Mouse (Mus musculus): ENCODE measurements at regions not wholly inside any gene's neighbourhood (a gene's known extent, or its start where the extent isn't known, plus 50 kb on each side); places are given as distances from the start of the nearest gene placed in this dataset.

DNA sequence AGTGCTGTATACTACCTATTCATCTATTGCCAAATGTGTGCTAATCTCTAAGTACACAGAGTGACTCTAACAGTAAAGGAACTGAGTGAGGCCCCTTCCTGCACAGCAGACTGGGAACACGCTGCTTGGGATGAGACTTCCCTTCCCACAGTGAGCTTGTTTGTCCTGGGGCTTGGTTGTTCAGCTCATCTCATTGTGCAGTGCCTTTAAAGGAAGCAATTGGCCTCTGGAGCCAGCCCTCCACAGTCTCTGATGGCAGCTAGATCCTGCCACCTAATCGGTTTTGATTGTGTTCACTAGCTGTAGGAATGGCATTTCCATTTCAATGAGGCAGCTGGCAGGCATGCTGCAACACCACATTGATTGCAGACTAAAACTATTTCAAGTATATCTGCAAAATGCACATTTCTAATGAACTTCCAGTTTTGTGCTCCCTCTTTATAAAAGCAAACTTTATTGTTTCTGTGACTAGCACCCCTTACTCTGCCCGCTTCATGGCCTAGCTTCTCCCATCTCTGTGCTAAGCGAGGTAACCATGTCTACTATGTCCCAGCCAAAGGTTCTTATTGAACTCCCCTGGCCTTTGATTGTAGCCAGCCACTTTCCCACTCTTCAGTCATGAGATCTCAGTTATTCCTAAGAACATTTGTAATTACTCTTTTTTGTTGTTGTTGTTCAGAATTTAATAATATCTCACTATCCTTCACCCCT, 123.5 kb downstream of the Anxa5 start:
- no peak overlapping the region for H3K4me3 ChIP-seq (ENCODE audit: low read depth, low read length)
- no peak overlapping the region for H3K27ac ChIP-seq (ENCODE audit: low read depth, low read length)
- no peak for ATAC-seq
- no peaks in the 10 kb centered on the region for H3K9me3 ChIP-seq (ENCODE audit: control insufficient read depth)
- no peak overlapping the region for H3K4me2 ChIP-seq (replicated peaks; ENCODE audit: low read depth)
- TF ChIP-seq CTCF (IDR thresholded peaks at IDR 0.05; ENCODE audit: low read depth): no peak
- WGBS: 48% methylated on average over 4 of the region's 4 CpGs
- H3K4me1 ChIP-seq (replicated peaks; ENCODE audit: control insufficient read depth, insufficient read depth, low read length): 0 out of 2 replicates have a peak, but pooled peaks cover 4% of the 10 kb centered on the region
- no peaks in the 10 kb centered on the region for H3K27me3 ChIP-seq (replicated peaks; ENCODE audit: control insufficient read depth, insufficient read depth, low read length)
- no peaks in the 10 kb centered on the region for H3K36me3 ChIP-seq (ENCODE audit: control insufficient read depth, insufficient read depth)
- no peak overlapping the region for H3K9ac ChIP-seq (ENCODE audit: low read depth, low read length)

DNA sequence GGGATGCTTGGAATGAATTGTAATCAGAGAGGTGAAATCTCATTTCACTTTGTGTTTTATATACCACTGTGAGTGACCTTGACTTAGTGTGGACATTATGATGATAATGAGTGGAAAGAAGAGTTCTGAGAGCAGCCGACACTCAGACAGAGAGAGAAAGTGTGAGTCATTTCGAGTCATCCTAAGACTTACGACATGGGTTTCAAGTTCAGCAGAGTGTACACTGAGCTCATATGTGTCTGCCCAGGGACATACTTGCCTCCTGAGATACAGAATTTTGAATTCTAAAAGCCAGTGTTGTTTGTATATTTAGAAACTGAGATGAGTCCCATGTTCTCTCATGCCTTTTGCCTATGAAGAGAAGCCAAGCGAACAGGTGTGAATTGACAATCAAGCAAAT, 126.6 kb downstream of the Anxa5 start:
- TF ChIP-seq CTCF (IDR thresholded peaks at IDR 0.05; ENCODE audit: low read depth): no peak
- 80% methylated on average over 4 of the region's 4 CpGs for WGBS
- H3K9ac ChIP-seq (ENCODE audit: low read depth, low read length): no peak overlapping the region

DNA sequence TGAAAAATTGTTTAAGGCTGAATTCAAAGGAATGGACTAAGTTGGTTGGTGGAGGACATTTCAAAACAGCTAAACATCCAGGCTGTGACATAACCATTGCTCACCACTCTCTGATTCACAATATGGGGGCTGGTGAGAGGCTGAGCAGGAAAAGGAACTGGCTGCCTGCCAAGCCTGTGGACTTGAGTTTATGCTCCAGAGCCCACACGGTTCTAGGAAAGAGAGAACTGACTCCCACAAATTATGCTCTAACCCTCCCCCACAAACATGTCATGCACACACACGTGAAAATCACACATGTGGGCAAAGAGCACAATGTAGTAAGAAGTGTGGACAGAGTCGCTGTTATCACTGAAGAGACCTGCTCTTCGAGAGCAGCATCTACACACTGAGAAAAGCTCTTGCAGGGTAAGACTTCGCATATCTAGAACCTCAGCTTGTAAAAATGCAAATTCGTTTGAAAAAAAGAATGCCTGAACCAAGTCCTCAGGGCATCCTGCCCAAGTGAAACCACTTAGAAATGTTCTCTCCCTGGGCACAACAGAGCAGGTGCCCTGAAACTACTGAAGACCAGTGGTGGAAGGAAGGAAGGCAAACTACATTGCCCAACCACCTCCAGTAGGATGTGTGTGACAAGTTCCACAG, 118.9 kb upstream of the Qrfpr start:
- 62% methylated on average over 6 of the region's 6 CpGs for WGBS
- no peak for ATAC-seq
- Histone ChIP-seq H3K4me2 (replicated peaks; ENCODE audit: low read depth) (no peak overlapping the region), H3K27ac (ENCODE audit: low read depth, low read length) (no peak overlapping the region), H3K27me3 (replicated peaks; ENCODE audit: control insufficient read depth, insufficient read depth, low read length) (no peaks in the 10 kb centered on the region), H3K36me3 (ENCODE audit: control insufficient read depth, insufficient read depth) (no peaks in the 10 kb centered on the region), H3K9me3 (ENCODE audit: control insufficient read depth) (no peaks in the 10 kb centered on the region), H3K4me1 (replicated peaks; ENCODE audit: control insufficient read depth, insufficient read depth, low read length) (no peaks in the 10 kb centered on the region), H3K4me3 (ENCODE audit: low read depth, low read length) (no peak overlapping the region), H3K9ac (ENCODE audit: low read depth, low read length) (no peak overlapping the region)
- TF ChIP-seq CTCF (IDR thresholded peaks at IDR 0.05; ENCODE audit: low read depth): no peak

More for the DNA sequence above, 126.6 kb downstream of the Anxa5 start:
- Histone ChIP-seq H3K4me3 (ENCODE audit: low read depth, low read length) (no peak overlapping the region), H3K27ac (ENCODE audit: low read depth, low read length) (no peak overlapping the region), H3K27me3 (replicated peaks; ENCODE audit: control insufficient read depth, insufficient read depth, low read length) (no peaks in the 10 kb centered on the region), H3K36me3 (ENCODE audit: control insufficient read depth, insufficient read depth) (no peaks in the 10 kb centered on the region), H3K9me3 (ENCODE audit: control insufficient read depth) (no peaks in the 10 kb centered on the region), H3K4me1 (replicated peaks; ENCODE audit: control insufficient read depth, insufficient read depth, low read length) (0 out of 2 replicates have a peak, but pooled peaks cover 4% of the 10 kb centered on the region), H3K4me2 (replicated peaks; ENCODE audit: low read depth) (no peak overlapping the region)
- no peak for ATAC-seq

DNA sequence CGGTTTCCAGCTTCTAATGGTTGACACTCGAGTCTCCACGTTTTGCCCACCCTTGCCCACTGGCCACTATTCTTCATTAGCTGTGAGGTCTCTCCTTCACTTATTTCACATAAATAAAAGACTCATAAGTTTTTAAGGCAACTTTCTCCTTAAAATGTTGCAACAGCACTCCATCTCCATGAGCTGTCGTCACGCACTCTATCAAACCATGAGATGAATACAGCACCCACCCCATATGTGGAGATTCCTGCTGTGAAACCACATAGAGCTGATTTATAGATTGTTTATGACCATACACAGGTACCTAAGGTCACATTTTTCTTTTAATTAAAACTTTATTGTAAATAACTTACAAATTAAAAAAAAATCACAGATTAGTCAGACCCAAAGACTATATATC, 117.5 kb upstream of the Qrfpr start:
- no peaks in the 10 kb centered on the region for H3K4me1 ChIP-seq (replicated peaks; ENCODE audit: control insufficient read depth, insufficient read depth, low read length)
- no peak for TF ChIP-seq CTCF (IDR thresholded peaks at IDR 0.05; ENCODE audit: low read depth)
- no peak for ATAC-seq
- H3K27ac ChIP-seq (ENCODE audit: low read depth, low read length): no peak overlapping the region
- no peak overlapping the region for H3K4me3 ChIP-seq (ENCODE audit: low read depth, low read length)
- no peaks in the 10 kb centered on the region for H3K27me3 ChIP-seq (replicated peaks; ENCODE audit: control insufficient read depth, insufficient read depth, low read length)
- H3K36me3 ChIP-seq (ENCODE audit: control insufficient read depth, insufficient read depth): no peaks in the 10 kb centered on the region
- H3K9me3 ChIP-seq (ENCODE audit: control insufficient read depth): no peaks in the 10 kb centered on the region
- H3K4me2 ChIP-seq (replicated peaks; ENCODE audit: low read depth): no peak overlapping the region
- WGBS: 80% methylated on average over 5 of the region's 5 CpGs
- H3K9ac ChIP-seq (ENCODE audit: low read depth, low read length): no peak overlapping the region

DNA sequence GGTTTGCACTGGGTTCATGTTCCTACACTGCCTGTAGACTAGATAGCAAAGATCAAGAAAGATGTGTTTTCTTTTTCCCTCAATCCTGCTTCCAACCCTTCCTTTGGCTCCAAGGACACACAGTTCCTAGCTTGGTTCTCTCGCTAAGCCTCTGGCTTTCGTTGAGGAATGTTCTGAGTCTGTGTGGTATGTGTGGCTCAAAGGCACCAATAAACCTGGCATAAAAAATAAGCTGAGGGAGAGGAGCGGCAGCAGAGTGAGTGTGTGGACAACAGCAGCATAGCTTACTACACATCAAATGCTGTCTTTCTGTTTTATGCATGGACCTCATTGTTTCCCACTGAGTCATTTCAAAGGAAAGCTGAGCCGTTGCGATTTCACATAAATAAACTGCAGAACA, 112.2 kb upstream of the Qrfpr start:
- Histone ChIP-seq H3K27ac (ENCODE audit: low read depth, low read length) (no peak overlapping the region), H3K9me3 (ENCODE audit: control insufficient read depth) (no peaks in the 10 kb centered on the region), H3K9ac (ENCODE audit: low read depth, low read length) (no peak overlapping the region), H3K27me3 (replicated peaks; ENCODE audit: control insufficient read depth, insufficient read depth, low read length) (no peaks in the 10 kb centered on the region), H3K36me3 (ENCODE audit: control insufficient read depth, insufficient read depth) (no peaks in the 10 kb centered on the region), H3K4me3 (ENCODE audit: low read depth, low read length) (no peak overlapping the region), H3K4me2 (replicated peaks; ENCODE audit: low read depth) (no peak overlapping the region), H3K4me1 (replicated peaks; ENCODE audit: control insufficient read depth, insufficient read depth, low read length) (no peaks in the 10 kb centered on the region)
- ATAC-seq: no peak
- no peak for TF ChIP-seq CTCF (IDR thresholded peaks at IDR 0.05; ENCODE audit: low read depth)
- 72% methylated on average over 5 of the region's 5 CpGs for WGBS

DNA sequence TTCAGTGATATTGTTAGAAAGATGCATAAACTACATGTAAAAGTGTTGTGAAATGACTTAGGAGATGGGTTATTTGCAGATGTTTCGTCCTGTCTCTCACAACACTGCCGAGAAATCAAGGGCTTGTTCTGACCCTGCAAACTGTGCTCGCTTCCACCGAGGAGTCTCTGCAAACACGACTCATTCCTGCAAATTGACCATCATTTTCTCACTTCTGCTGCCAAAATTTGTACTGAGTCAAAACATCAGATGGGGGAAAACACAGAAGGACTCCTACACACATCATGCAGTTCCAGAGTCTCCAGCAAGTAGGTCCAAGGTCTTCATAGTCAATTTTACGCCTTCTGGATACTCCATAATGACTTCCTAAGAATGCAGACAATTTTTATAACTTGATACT, 109.9 kb upstream of the Qrfpr start:
- 85% methylated on average over 6 of the region's 6 CpGs for WGBS
- ATAC-seq: no peak

More for the DNA sequence above, 109.9 kb upstream of the Qrfpr start:
- no peak overlapping the region for H3K27ac ChIP-seq (ENCODE audit: low read depth, low read length)
- H3K4me2 ChIP-seq (replicated peaks; ENCODE audit: low read depth): no peak overlapping the region
- H3K36me3 ChIP-seq (ENCODE audit: control insufficient read depth, insufficient read depth): no peaks in the 10 kb centered on the region
- TF ChIP-seq CTCF (IDR thresholded peaks at IDR 0.05; ENCODE audit: low read depth): no peak
- H3K4me3 ChIP-seq (ENCODE audit: low read depth, low read length): no peak overlapping the region
- no peaks in the 10 kb centered on the region for H3K4me1 ChIP-seq (replicated peaks; ENCODE audit: control insufficient read depth, insufficient read depth, low read length)
- no peak overlapping the region for H3K9ac ChIP-seq (ENCODE audit: low read depth, low read length)
- no peaks in the 10 kb centered on the region for H3K9me3 ChIP-seq (ENCODE audit: control insufficient read depth)
- no peaks in the 10 kb centered on the region for H3K27me3 ChIP-seq (replicated peaks; ENCODE audit: control insufficient read depth, insufficient read depth, low read length)

Data from intestine, postnatal 0 days (tissue).